Mouse (Mus musculus): ENCODE data around the gene Ugt1a7c. TPM values are rescaled to one million over a fixed set of nuclear protein-coding genes. Genes with fewer than 3 reads are reported as not detected.

Ugt1a7c gene
- total and polyA plus RNA-seq, 2 experiments from 2014 or later, result 0.99 to 1.8 TPM

GRCm38 (mm10) chr1:88235046-88235893 is 140.4 kb downstream of the Ugt1a7c start:
- Histone ChIP-seq H3K27ac (ENCODE audit: low read depth) (no peak overlapping the region), H3K27me3 (ENCODE audit: control insufficient read depth, insufficient read depth, low read length) (no peaks in the 10 kb centered on the region), H3K9ac (replicated peaks; ENCODE audit: low read depth, low read length) (no peak overlapping the region), H3K4me2 (ENCODE audit: low read depth, low read length) (no peak overlapping the region), H3K36me3 (replicated peaks; ENCODE audit: control insufficient read depth, insufficient read depth, low read length) (no peaks in the 10 kb centered on the region), H3K4me3 (ENCODE audit: low read depth, low read length) (no peak overlapping the region), H3K4me1 (ENCODE audit: control insufficient read depth, insufficient read depth) (no peaks in the 10 kb centered on the region), H3K9me3 (replicated peaks; ENCODE audit: control insufficient read depth, low read length) (peaks cover 95% of the 10 kb centered on the region)
- WGBS, result 55% methylated on average over 11 of the region's 11 CpGs
- DNase-seq (ENCODE audit: low spot score) (no peak), ATAC-seq (ENCODE audit: insufficient read depth, low read depth) (no peak)
- TF ChIP-seq EP300 (IDR thresholded peaks at IDR 0.05; ENCODE audit: low read depth) (no peak), CTCF (IDR thresholded peaks at IDR 0.05; ENCODE audit: low read depth) (no peak)

- no peaks in the 10 kb centered on the region for H3K4me1 ChIP-seq (ENCODE audit: control insufficient read depth, insufficient read depth)
- no peak for DNase-seq (ENCODE audit: low spot score)
- TF ChIP-seq EP300 (IDR thresholded peaks at IDR 0.05; ENCODE audit: low read depth) (no peak), CTCF (IDR thresholded peaks at IDR 0.05; ENCODE audit: low read depth) (no peak)
- no peak overlapping the region for H3K4me2 ChIP-seq (ENCODE audit: low read depth, low read length)
- no peak overlapping the region for H3K27ac ChIP-seq (ENCODE audit: low read depth)
- no peaks in the 10 kb centered on the region for H3K36me3 ChIP-seq (replicated peaks; ENCODE audit: control insufficient read depth, insufficient read depth, low read length)
- 43% methylated on average over 4 of the region's 4 CpGs for WGBS
- no peak for ATAC-seq (ENCODE audit: insufficient read depth, low read depth)
- peaks cover 95% of the 10 kb centered on the region for H3K9me3 ChIP-seq (replicated peaks; ENCODE audit: control insufficient read depth, low read length)
- H3K4me3 ChIP-seq (ENCODE audit: low read depth, low read length), result no peak overlapping the region
- no peaks in the 10 kb centered on the region for H3K27me3 ChIP-seq (ENCODE audit: control insufficient read depth, insufficient read depth, low read length)
- no peak overlapping the region for H3K9ac ChIP-seq (replicated peaks; ENCODE audit: low read depth, low read length)
These were observed 141.1 kb downstream of the Ugt1a7c start for GRCm38 (mm10) chr1:88235894-88236415.

GRCm38 (mm10) chr1:88237311-88237710 is 142.4 kb downstream of the Ugt1a7c start:
- DNase-seq (ENCODE audit: low spot score) (no peak), ATAC-seq (ENCODE audit: insufficient read depth, low read depth) (no peak)
- WGBS, result 66% methylated on average over 5 of the region's 5 CpGs
- H3K9ac ChIP-seq (replicated peaks; ENCODE audit: low read depth, low read length), result no peak overlapping the region
- H3K27ac ChIP-seq (ENCODE audit: low read depth), result no peak overlapping the region
- H3K4me1 ChIP-seq (ENCODE audit: control insufficient read depth, insufficient read depth), result no peaks in the 10 kb centered on the region
- no peaks in the 10 kb centered on the region for H3K27me3 ChIP-seq (ENCODE audit: control insufficient read depth, insufficient read depth, low read length)
- no peaks in the 10 kb centered on the region for H3K36me3 ChIP-seq (replicated peaks; ENCODE audit: control insufficient read depth, insufficient read depth, low read length)
- no peak overlapping the region for H3K4me2 ChIP-seq (ENCODE audit: low read depth, low read length)
- H3K9me3 ChIP-seq (replicated peaks; ENCODE audit: control insufficient read depth, low read length), result peaks cover 93% of the 10 kb centered on the region
- H3K4me3 ChIP-seq (ENCODE audit: low read depth, low read length), result no peak overlapping the region
- no peak for TF ChIP-seq CTCF (IDR thresholded peaks at IDR 0.05; ENCODE audit: low read depth)
- no peak for TF ChIP-seq EP300 (IDR thresholded peaks at IDR 0.05; ENCODE audit: low read depth)

GRCm38 (mm10) chr1:88238771-88239170 is 143.9 kb downstream of the Ugt1a7c start:
- TF ChIP-seq CTCF (IDR thresholded peaks at IDR 0.05; ENCODE audit: low read depth) (no peak), EP300 (IDR thresholded peaks at IDR 0.05; ENCODE audit: low read depth) (no peak)
- no peak overlapping the region for H3K4me3 ChIP-seq (ENCODE audit: low read depth, low read length)
- H3K36me3 ChIP-seq (replicated peaks; ENCODE audit: control insufficient read depth, insufficient read depth, low read length), result no peaks in the 10 kb centered on the region
- H3K4me1 ChIP-seq (ENCODE audit: control insufficient read depth, insufficient read depth), result no peaks in the 10 kb centered on the region
- H3K9ac ChIP-seq (replicated peaks; ENCODE audit: low read depth, low read length), result no peak overlapping the region
- no peak for DNase-seq (ENCODE audit: low spot score)
- H3K4me2 ChIP-seq (ENCODE audit: low read depth, low read length), result no peak overlapping the region
- H3K27ac ChIP-seq (ENCODE audit: low read depth), result no peak overlapping the region
- no peak for ATAC-seq (ENCODE audit: insufficient read depth, low read depth)
- WGBS, result 64% methylated on average over 6 of the region's 6 CpGs
- H3K27me3 ChIP-seq (ENCODE audit: control insufficient read depth, insufficient read depth, low read length), result no peaks in the 10 kb centered on the region
- H3K9me3 ChIP-seq (replicated peaks; ENCODE audit: control insufficient read depth, low read length), result peaks cover 90% of the 10 kb centered on the region

- WGBS, result 64% methylated on average over 5 of the region's 5 CpGs
- no peak for ATAC-seq (ENCODE audit: insufficient read depth, low read depth)
These were observed 145.2 kb downstream of the Ugt1a7c start for GRCm38 (mm10) chr1:88240072-88240471.

More at GRCm38 (mm10) chr1:88240072-88240471, 145.2 kb downstream of the Ugt1a7c start:
- DNase-seq (ENCODE audit: low spot score), result no peak
- H3K9ac ChIP-seq (replicated peaks; ENCODE audit: low read depth, low read length), result no peak overlapping the region
- no peaks in the 10 kb centered on the region for H3K4me1 ChIP-seq (ENCODE audit: control insufficient read depth, insufficient read depth)
- no peak for TF ChIP-seq EP300 (IDR thresholded peaks at IDR 0.05; ENCODE audit: low read depth)
- no peak for TF ChIP-seq CTCF (IDR thresholded peaks at IDR 0.05; ENCODE audit: low read depth)
- H3K27ac ChIP-seq (ENCODE audit: low read depth), result no peak overlapping the region
- no peak overlapping the region for H3K4me2 ChIP-seq (ENCODE audit: low read depth, low read length)
- peaks cover 83% of the 10 kb centered on the region for H3K9me3 ChIP-seq (replicated peaks; ENCODE audit: control insufficient read depth, low read length)
- no peaks in the 10 kb centered on the region for H3K36me3 ChIP-seq (replicated peaks; ENCODE audit: control insufficient read depth, insufficient read depth, low read length)
- H3K27me3 ChIP-seq (ENCODE audit: control insufficient read depth, insufficient read depth, low read length), result no peaks in the 10 kb centered on the region
- no peak overlapping the region for H3K4me3 ChIP-seq (ENCODE audit: low read depth, low read length)
